Comparison of ENCODE assay signal across 8 mouse cellular contexts in the genomic region with DNA sequence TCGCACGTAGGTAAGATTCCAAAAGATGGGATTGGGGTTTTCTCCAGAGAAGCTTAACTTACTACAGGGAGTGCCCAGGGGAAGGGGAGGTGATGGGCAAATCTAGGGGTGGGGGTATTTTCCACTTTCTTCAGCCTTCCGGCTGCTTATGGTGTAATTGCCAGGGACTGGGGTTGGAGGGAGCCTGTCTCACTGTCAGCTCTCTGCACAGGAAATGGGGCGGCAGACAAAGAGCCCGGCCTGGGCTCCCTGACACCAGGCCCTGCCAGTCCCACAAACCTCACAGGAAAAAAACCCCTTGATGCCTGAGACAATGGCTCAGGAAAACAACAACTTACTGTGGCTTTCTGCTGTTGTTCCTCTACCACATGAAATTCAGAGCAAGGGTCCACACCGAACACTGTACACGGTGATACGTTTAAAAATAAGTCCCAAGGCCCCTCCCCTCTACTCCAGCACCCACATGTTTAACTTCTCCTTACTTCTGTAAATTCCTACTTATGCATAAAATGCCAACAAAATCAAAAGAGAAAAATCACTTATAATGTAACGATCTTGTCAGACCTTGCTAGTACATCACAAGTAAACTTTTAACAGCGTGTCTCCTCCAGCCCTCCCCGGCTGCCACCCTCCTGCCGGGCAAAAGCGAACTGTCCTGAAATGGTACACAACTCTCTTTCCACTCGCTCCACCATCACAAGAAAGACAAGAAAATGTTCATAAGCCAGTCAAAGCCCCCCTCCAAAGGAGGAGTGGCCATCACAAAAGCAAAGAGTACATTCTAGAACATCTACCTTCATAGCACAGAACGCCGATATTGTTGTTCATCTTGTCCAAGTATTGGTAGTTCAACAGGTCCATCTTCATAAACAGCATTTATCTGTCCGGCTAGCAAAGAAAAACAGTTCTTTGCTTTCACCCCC. TPM values are rescaled to one million over a fixed set of nuclear protein-coding genes. Genes with fewer than 3 reads are reported as not detected.
DNase-seq lines count a peak whose midpoint lies in the region; ATAC-seq lines count a peak whose summit lies in the region.

No protein-coding gene starts in this region.

- WGBS in forebrain, embryonic 14.5 days = 3% methylated on average over 17 of the region's 17 CpGs
- WGBS in hindbrain, embryonic 15.5 days = 5% methylated on average over 17 of the region's 17 CpGs
- WGBS in liver, embryonic 13.5 days (ENCODE audit: insufficient replicate concordance) = 2% methylated on average over 17 of the region's 17 CpGs

- peak overlapping the region; percentile 75 for H3K27ac ChIP-seq in forebrain, embryonic 14.5 days (ENCODE audit: low read depth, low read length)
- peak overlapping the region; percentile 66 for H3K27ac ChIP-seq in hindbrain, embryonic 15.5 days (replicated peaks)
- peak overlapping the region; percentile 82 for H3K27ac ChIP-seq in liver, embryonic 13.5 days

- H3K4me2 ChIP-seq in forebrain, embryonic 14.5 days (ENCODE audit: low read length) = peak overlapping the region; percentile 57
- H3K4me2 ChIP-seq in hindbrain, embryonic 15.5 days = peak overlapping the region; percentile 57
- H3K4me2 ChIP-seq in liver, embryonic 13.5 days = peak overlapping the region; percentile 83

- DNase-seq in 3134 (ENCODE audit: extremely low read depth, insufficient read length, low spot score) (peak; percentile 65), adipocyte (ENCODE audit: low spot score) (peak; percentile 68)
- peak; percentile 70 for DNase-seq in forebrain, embryonic 14.5 days (ENCODE audit: low spot score)
- DNase-seq in liver, embryonic 13.5 days = peak; percentile 58
- DNase-seq in naive thymus-derived CD4-positive, alpha-beta T cell, adult 2 months (ENCODE audit: low read depth) = peak; percentile 81
- no peak for DNase-seq in cerebellum, adult 18-20 months
- no peak for DNase-seq in urinary bladder, postnatal 10 days (ENCODE audit: low spot score)

- no peaks in the 10 kb centered on the region for H3K36me3 ChIP-seq in forebrain, embryonic 14.5 days (ENCODE audit: control insufficient read depth, insufficient read depth, low read length)
- H3K36me3 ChIP-seq in hindbrain, embryonic 15.5 days = no peaks in the 10 kb centered on the region
- no peaks in the 10 kb centered on the region for H3K36me3 ChIP-seq in liver, embryonic 13.5 days

- peak overlapping the region; percentile 83 for H3K9ac ChIP-seq in forebrain, embryonic 14.5 days (ENCODE audit: low read length)
- H3K9ac ChIP-seq in hindbrain, embryonic 15.5 days = peak overlapping the region; percentile 61
- H3K9ac ChIP-seq in liver, embryonic 13.5 days = peak overlapping the region; percentile 84

- peak; percentile 47 for ATAC-seq in forebrain, embryonic 14.5 days
- ATAC-seq in hindbrain, embryonic 15.5 days (ENCODE audit: low FRiP score, low read depth) = peak; percentile 40; the same call in 1 of the 2 replicates
- peak; percentile 72 for ATAC-seq in liver, embryonic 13.5 days (ENCODE audit: low read depth)

- H3K9me3 ChIP-seq in forebrain, embryonic 14.5 days (replicated peaks; ENCODE audit: control insufficient read depth, low read length) = no peaks in the 10 kb centered on the region
- no peaks in the 10 kb centered on the region for H3K9me3 ChIP-seq in hindbrain, embryonic 15.5 days
- H3K9me3 ChIP-seq in liver, embryonic 13.5 days (replicated peaks) = no peaks in the 10 kb centered on the region

- H3K27me3 ChIP-seq in forebrain, embryonic 14.5 days (replicated peaks; ENCODE audit: control insufficient read depth, insufficient read depth, low read length) = no peaks in the 10 kb centered on the region
- no peaks in the 10 kb centered on the region for H3K27me3 ChIP-seq in hindbrain, embryonic 15.5 days
- H3K27me3 ChIP-seq in liver, embryonic 13.5 days = no peaks in the 10 kb centered on the region

- H3K4me1 ChIP-seq in forebrain, embryonic 14.5 days (ENCODE audit: control insufficient read depth, insufficient read depth, low read length) = peaks cover 42% of the 10 kb centered on the region
- peaks cover 59% of the 10 kb centered on the region for H3K4me1 ChIP-seq in hindbrain, embryonic 15.5 days (replicated peaks)
- peaks cover 55% of the 10 kb centered on the region for H3K4me1 ChIP-seq in liver, embryonic 13.5 days (replicated peaks)

- peak overlapping the region; percentile 62 for H3K4me3 ChIP-seq in forebrain, embryonic 14.5 days (ENCODE audit: low read depth, low read length)
- peak overlapping the region; percentile 40 for H3K4me3 ChIP-seq in hindbrain, embryonic 15.5 days
- peak overlapping the region; percentile 69 for H3K4me3 ChIP-seq in liver, embryonic 13.5 days (replicated peaks)

RNA-seq across cellular contexts. Expression of a gene that starts 49.0 kb away (rescaled TPM):
- polyA plus RNA-seq in forebrain, embryonic 14.5 days (2014; fragmentation: Nextera tagmentation; extraction: Ambion mirVana) = 44.9 and 54.2 TPM in 2 replicates
- 51.8 and 59.6 TPM in 2 replicates for polyA plus RNA-seq in hindbrain, embryonic 15.5 days (2015; fragmentation: Nextera tagmentation; extraction: Ambion mirVana)
- polyA plus RNA-seq in liver, embryonic 13.5 days (2015; fragmentation: Nextera tagmentation; extraction: Ambion mirVana) = 13.9 and 14.6 TPM in 2 replicates

Comparison
In these comparisons a context has a peak if more than half of its experiments do, and no peak if none do; other contexts are left out.
1. DNase-seq: peak in 3134 (single experiment), adipocyte (single experiment), forebrain, embryonic 14.5 days (single experiment), liver, embryonic 13.5 days (single experiment) and naive thymus-derived CD4-positive, alpha-beta T cell, adult 2 months (single experiment); none in cerebellum, adult 18-20 months (0 of 2) and urinary bladder, postnatal 10 days (single experiment).
2. Peak in every context shown above with its lines, with median percentiles within 50 percentile points of each other: ATAC-seq, H3K27ac ChIP-seq, H3K4me2 ChIP-seq, H3K4me3 ChIP-seq and H3K9ac ChIP-seq.